Mouse (Mus musculus) spleen, adult 2 months (tissue): Measurements from ENCODE around the gene Coa3.
"Not testable (repeated sequence)": the region's sequence is repeated elsewhere in the genome, so short reads cannot be mapped to it uniquely, and the experiment has no call there.

Experiments used
- CTCF ChIP-seq: fragments of 200-500 bp; IDR thresholded peaks from 2 replicates; pipeline ENCODE4 v1.5.1; 2011; ENCODE audit warnings: mild to moderate bottlenecking, inconsistent platforms; ENCODE audit not compliant: insufficient read depth, insufficient read length, insufficient replicate concordance; ENCODE audit errors: extremely low read depth
- POLR2A ChIP-seq: fragments of 200-500 bp; IDR thresholded peaks from 2 replicates; pipeline ENCODE4 v1.6.1; 2011; ENCODE audit warnings: low read depth, low read length, inconsistent platforms

GRCm38 (mm10) chr11:101325201-101325600 lies 46.3 kb upstream of the Coa3 start:
- TF ChIP-seq CTCF, POLR2A: not testable (repeated sequence)
